ENCODE assay signal across 24 mouse cellular contexts in genomic region chr9:52366046-52366445, GRCm38 (mm10).
"Had no signal": no experiment of that assay in that cellular context is flagged by ENCODE, and none has a peak within 500 bp of the region (broad histone marks: within the 10 kb centered on the region; RNA-seq: fewer than 3 reads in every experiment).

No protein-coding gene starts in this region.

- H3K9ac ChIP-seq: limb, embryonic 13.5 days; liver, embryonic 12.5 days; liver, embryonic 15.5 days; lung, embryonic 15.5 days; midbrain, embryonic 12.5 days; neural tube, embryonic 13.5 days; stomach, embryonic 15.5 days had no signal

- H3K36me3 ChIP-seq: limb, embryonic 10.5 days; limb, embryonic 13.5 days; liver, embryonic 12.5 days; liver, embryonic 15.5 days; lung, embryonic 15.5 days; midbrain, embryonic 12.5 days; neural tube, embryonic 13.5 days; stomach, embryonic 15.5 days had no signal

- H3K27me3 ChIP-seq: limb, embryonic 13.5 days; liver, embryonic 12.5 days; liver, embryonic 15.5 days; lung, embryonic 15.5 days; megakaryocyte, embryonic 14.5 days; midbrain, embryonic 12.5 days; neural tube, embryonic 13.5 days; stomach, embryonic 15.5 days had no signal

- H3K27ac ChIP-seq: kidney, postnatal 0 days; left cerebral cortex, adult 2 months; limb, embryonic 10.5 days; limb, embryonic 13.5 days; liver, embryonic 12.5 days; liver, embryonic 15.5 days; lung, embryonic 15.5 days; midbrain, embryonic 12.5 days; neural tube, embryonic 13.5 days; stomach, embryonic 15.5 days had no signal

- H3K4me1 ChIP-seq: limb, embryonic 10.5 days; limb, embryonic 13.5 days; liver, embryonic 15.5 days; lung, embryonic 15.5 days; stomach, embryonic 15.5 days had no signal

- H3K4me2 ChIP-seq: limb, embryonic 13.5 days; liver, embryonic 12.5 days; liver, embryonic 15.5 days; lung, embryonic 15.5 days; midbrain, embryonic 12.5 days; neural tube, embryonic 13.5 days; stomach, embryonic 15.5 days had no signal

- H3K9me3 ChIP-seq: limb, embryonic 10.5 days; limb, embryonic 13.5 days; liver, embryonic 12.5 days; liver, embryonic 15.5 days; lung, embryonic 15.5 days; megakaryocyte, embryonic 14.5 days; midbrain, embryonic 12.5 days; neural tube, embryonic 13.5 days; stomach, embryonic 15.5 days had no signal

- ATAC-seq: intestine, postnatal 0 days; liver, embryonic 12.5 days had no signal

- H3K4me3 ChIP-seq: left cerebral cortex, adult 2 months; limb, embryonic 10.5 days; limb, embryonic 13.5 days; liver, embryonic 12.5 days; liver, embryonic 15.5 days; lung, embryonic 15.5 days; megakaryocyte, embryonic 14.5 days; midbrain, embryonic 12.5 days; myocyte; neural tube, embryonic 13.5 days; stomach, embryonic 15.5 days had no signal

- DNase-seq: kidney, adult 2 months; kidney, postnatal 36 days; layer of hippocampus, postnatal 36 days; liver; lung, adult 18-20 months; lung, postnatal 10 days; lung, postnatal 36 days; right cerebral cortex, adult 18-20 months; right cerebral cortex, postnatal 14 days; right cerebral cortex, postnatal 4 days; thymus, postnatal 25 days had no signal
